Mouse (Mus musculus): ENCODE data around the gene Hs3st4.

Hs3st4 gene

DNA sequence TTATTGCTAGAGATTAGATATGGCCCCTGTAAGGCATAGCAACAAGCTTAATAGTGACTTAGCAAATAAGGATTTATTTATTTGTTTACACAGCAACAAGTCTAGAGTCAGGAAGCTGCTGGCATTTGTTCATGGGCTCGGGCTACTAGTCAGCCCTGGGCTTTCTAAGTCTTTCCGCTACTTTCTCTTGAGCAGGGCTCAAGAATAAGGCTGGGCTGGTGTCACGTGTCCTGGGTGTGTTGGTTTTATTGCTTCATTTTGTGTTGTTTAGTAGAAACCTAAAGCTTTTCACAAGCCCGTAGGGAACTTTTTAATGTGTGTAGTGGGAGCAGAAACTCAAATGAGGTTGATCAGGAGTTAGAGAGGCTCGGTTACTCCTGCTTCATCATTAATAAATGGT, 153.5 kb downstream of the Hs3st4 start:
- DNase-seq (ENCODE audit: low read depth, low spot score) = no peak

DNA sequence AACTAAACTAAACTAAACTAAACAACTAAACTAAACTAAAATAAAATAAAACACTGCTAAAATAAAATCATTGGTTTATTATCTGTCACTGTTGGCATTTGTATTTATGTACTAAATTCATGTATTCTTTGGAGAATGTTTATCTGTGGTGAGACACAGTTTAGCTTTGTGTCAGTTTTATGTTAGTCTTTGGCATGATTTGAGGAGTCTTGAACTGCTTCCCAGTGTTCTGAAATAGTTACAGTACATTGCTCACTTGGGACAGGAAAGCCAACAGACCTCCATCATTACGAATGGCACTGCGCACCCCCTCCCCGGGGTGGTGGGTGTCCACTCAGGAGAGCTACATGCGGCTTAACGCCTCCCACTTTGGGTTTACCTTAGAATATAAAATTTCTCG, 158.6 kb downstream of the Hs3st4 start:
- no peak for DNase-seq (ENCODE audit: low read depth, low spot score)

DNA sequence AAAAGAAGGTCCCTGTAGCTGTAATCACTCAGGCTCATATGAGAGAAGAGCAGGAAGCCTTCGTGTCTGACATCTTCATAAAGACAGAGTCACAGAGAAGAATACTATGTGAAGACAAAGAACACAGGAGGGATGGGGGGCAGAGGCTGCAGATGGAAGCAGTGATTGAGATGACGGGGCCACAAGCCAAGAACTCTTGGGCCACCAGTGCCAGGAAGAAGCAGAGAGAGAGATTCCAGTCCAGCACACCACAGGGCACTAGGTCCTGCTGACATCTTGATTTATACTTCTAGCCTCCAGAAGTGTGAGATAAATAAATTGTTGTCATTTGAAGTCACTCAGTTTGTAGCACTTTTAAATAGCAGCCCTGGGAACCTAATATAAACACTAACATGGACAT, 168.2 kb downstream of the Hs3st4 start:
- no peak for DNase-seq (ENCODE audit: low read depth, low spot score)

- DNase-seq (ENCODE audit: low read depth, low spot score) = no peak
Measured at GRCm38 (mm10) chr7:124163301-124163700, 180.6 kb downstream of the Hs3st4 start.

DNA sequence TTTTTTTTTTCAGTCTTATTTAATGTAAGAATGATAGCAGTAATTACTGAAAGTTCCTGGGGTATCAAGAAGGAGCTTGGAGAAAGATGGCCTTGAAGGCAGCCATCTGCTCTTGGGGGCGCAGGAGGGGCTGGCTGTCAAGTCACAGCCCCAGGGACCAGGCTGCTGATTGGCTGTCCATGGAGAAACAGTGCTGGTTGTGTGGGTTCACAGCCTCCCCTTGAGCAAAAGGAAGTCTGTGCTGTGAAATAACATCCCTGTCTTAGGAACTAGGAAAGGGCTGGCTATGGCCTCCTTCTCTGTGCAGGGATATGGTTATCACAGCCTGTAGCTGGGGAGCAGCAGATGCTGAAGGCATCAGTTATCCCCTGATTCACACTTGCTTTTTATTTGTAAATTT, 183.6 kb downstream of the Hs3st4 start:
- no peak for DNase-seq (ENCODE audit: low read depth, low spot score)

GRCm38 (mm10) chr7:124168796-124169195, 186.1 kb downstream of the Hs3st4 start:
- DNase-seq (ENCODE audit: low read depth, low spot score) = no peak

DNA sequence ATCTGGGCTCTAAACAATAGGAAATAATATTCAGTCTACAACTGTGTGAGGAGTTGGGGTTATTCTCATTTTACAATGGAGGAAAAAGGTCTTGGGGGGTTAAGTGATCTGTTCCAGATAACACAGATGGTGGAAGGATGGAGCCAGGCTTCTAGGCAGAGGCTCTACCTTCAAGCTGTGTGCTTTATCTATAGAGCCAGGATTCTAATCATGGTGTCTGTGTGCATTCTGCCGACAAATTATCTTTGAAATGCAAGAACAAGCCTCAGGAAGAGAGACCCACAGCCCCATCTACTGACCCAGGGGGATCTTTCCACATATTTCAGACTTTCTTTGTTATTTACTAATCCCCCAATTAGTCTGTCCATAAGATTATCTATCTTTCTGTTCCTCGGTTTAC, 187.3 kb downstream of the Hs3st4 start:
- DNase-seq (ENCODE audit: low read depth, low spot score) = no peak

- no peak for DNase-seq (ENCODE audit: low read depth, low spot score)
Measured at GRCm38 (mm10) chr7:124171992-124172391, 189.3 kb downstream of the Hs3st4 start.

GRCm38 (mm10) chr7:124180926-124181325, 198.3 kb downstream of the Hs3st4 start:
- no peak for DNase-seq (ENCODE audit: low read depth, low spot score)

DNA sequence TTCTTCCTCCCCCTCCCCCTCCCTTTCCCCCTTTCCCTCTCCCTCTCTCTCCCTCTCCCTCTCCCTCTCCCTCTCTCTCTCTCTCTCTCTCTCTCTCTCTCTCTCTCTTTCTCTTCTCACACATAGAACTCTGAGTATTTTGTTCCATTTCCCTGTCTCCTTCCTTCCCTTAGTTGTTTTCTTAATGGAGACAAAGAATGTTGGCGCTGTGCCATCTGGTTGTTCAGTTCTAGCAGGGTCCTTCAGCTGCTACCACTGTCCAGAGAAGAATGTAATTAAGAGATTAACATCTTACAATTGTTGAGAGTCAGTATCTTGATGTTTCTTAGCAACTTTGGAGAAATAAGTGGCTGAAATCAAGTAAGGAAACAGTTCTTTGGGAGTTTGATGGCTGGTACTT, 202.0 kb downstream of the Hs3st4 start:
- DNase-seq (ENCODE audit: low read depth, low spot score) = no peak

GRCm38 (mm10) chr7:124198811-124199570, 216.3 kb downstream of the Hs3st4 start:
- no peak for DNase-seq (ENCODE audit: low read depth, low spot score)

GRCm38 (mm10) chr7:124216921-124217320, 234.3 kb downstream of the Hs3st4 start:
- no peak for DNase-seq (ENCODE audit: low read depth, low spot score)

GRCm38 (mm10) chr7:124220556-124220955, 237.9 kb downstream of the Hs3st4 start:
- no peak for DNase-seq (ENCODE audit: low read depth, low spot score)

- no peak for DNase-seq (ENCODE audit: low read depth, low spot score)
Measured at GRCm38 (mm10) chr7:124237896-124238670, 255.4 kb downstream of the Hs3st4 start.

- no peak for DNase-seq (ENCODE audit: low read depth, low spot score)
Measured at GRCm38 (mm10) chr7:124239903-124240647, 257.4 kb downstream of the Hs3st4 start.

DNA sequence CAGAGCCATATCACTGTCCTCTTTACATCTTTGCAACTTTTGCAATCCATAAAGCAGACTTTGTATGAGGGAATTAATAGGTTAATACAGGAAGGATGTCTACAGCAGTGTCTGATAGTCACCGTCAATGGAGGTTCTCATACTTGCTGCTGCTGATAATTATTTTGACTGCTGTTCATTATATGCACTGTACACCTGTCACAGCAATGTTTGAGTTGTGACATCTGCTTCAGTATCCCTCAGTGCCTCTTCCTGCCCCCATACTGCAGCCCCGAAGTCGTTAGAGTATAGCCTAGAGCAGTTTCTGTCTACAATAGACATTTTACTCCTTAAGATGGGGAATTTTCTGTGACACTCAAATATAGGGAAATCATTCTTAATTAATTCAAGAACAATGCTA, 267.2 kb downstream of the Hs3st4 start:
- DNase-seq (ENCODE audit: low read depth, low spot score) = no peak

GRCm38 (mm10) chr7:124250566-124250965, 267.9 kb downstream of the Hs3st4 start:
- no peak for DNase-seq (ENCODE audit: low read depth, low spot score)

- DNase-seq (ENCODE audit: low read depth, low spot score) = no peak
Measured at GRCm38 (mm10) chr7:124258419-124258818, 275.8 kb downstream of the Hs3st4 start.

DNA sequence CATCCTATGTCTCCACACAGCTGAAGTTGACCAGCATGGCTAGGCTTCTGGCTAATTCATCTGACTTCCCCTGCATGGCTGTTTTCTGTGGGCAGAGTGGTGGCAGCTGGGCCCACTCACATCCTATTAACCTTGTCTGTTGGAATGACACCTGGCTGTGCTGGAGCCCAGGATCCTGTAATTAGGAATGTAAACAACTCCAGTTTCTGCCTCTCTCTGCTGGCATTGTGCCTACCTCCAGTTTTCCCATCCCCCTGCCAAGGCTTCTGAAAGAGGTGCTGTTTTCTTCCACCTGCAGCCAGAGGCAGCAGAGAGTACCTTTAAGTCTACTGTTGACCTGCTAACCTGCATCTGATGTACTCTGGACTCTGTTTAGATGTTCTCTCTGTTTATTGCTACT, 288.1 kb downstream of the Hs3st4 start:
- DNase-seq (ENCODE audit: low read depth, low spot score) = no peak

DNA sequence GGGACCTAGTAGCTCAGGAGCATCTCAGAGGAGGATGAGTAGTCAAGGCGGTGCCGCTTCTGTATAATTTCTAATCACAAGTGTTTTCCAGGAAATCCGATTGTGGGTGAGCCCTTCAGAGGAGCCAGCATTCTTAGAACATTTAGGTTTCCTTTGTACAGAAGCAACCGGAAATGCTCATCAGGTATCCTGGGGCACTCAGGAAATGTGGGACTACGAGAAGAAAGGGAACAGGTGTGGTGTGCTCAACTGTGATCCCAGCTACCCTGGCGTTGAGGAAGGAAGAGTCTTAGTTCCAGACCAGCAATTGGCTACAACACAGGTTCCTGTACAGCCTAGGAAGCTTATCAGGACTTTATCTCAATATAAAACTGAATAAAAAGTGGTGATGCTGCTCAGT, 307.2 kb downstream of the Hs3st4 start:
- no peak for DNase-seq (ENCODE audit: low read depth, low spot score)

- DNase-seq (ENCODE audit: low read depth, low spot score) = no peak
Measured at GRCm38 (mm10) chr7:124319451-124319850, 336.8 kb downstream of the Hs3st4 start.

DNA sequence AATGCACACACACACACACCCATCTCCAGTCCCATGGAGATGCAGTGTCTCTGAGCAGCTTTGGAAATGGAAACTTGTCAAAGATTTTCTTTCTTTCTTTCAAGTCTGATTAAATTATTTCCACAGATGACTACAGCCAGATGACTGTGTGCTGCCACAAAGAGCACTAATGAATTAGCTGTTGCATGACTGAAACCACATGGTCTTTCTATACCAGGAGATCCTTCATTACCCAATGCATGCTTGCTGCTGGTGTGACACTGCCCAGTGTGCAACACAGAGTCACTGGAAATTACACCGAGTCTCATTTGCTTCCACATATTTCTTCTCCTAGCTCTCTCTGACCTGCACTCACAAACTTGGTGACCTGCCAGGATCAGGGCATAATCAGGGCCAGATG, 353.0 kb downstream of the Hs3st4 start:
- no peak for DNase-seq (ENCODE audit: low read depth, low spot score)
